Mouse (Mus musculus) hindlimb bud, embryonic 11.5 days (tissue): Measurements from ENCODE around the gene Smyd3.
"Not testable (repeated sequence)": the region's sequence is repeated elsewhere in the genome, so short reads cannot be mapped to it uniquely, and the experiment has no call there.

Experiments used
- DNase-seq: peaks from one replicate; pipeline ENCODE4 v3.0.0-alpha.2; 2012; ENCODE audit warnings: low read depth, low spot score; ENCODE audit errors: extremely low spot score

Smyd3 gene

GRCm38 (mm10) chr1:179295626-179296025 lies 222.2 kb downstream of the Smyd3 start:
- no peak for DNase-seq

- DNase-seq = no peak
Measured at GRCm38 (mm10) chr1:179293772-179294353, 224.0 kb downstream of the Smyd3 start.

- not testable (repeated sequence) for DNase-seq
Measured at GRCm38 (mm10) chr1:179290181-179290580, 227.7 kb downstream of the Smyd3 start.

- no peak for DNase-seq
Measured at GRCm38 (mm10) chr1:179289744-179290143, 228.1 kb downstream of the Smyd3 start.

GRCm38 (mm10) chr1:179286748-179287147 lies 231.1 kb downstream of the Smyd3 start:
- DNase-seq = no peak

GRCm38 (mm10) chr1:179282821-179283220 lies 235.0 kb downstream of the Smyd3 start:
- no peak for DNase-seq

GRCm38 (mm10) chr1:179281401-179282121 lies 236.3 kb downstream of the Smyd3 start:
- DNase-seq = no peak

- DNase-seq = no peak
Measured at GRCm38 (mm10) chr1:179279116-179279515, 238.7 kb downstream of the Smyd3 start.

GRCm38 (mm10) chr1:179277346-179277745 lies 240.5 kb downstream of the Smyd3 start:
- no peak for DNase-seq

GRCm38 (mm10) chr1:179276866-179277265 lies 241.0 kb downstream of the Smyd3 start:
- no peak for DNase-seq

GRCm38 (mm10) chr1:179272926-179273325 lies 244.9 kb downstream of the Smyd3 start:
- DNase-seq = no peak

GRCm38 (mm10) chr1:179272351-179272750 lies 245.5 kb downstream of the Smyd3 start:
- DNase-seq = no peak

- DNase-seq = no peak
Measured at GRCm38 (mm10) chr1:179266936-179267335, 250.9 kb downstream of the Smyd3 start.

- no peak for DNase-seq
Measured at GRCm38 (mm10) chr1:179261496-179261966, 256.3 kb downstream of the Smyd3 start.

GRCm38 (mm10) chr1:179255826-179256512 lies 261.9 kb downstream of the Smyd3 start:
- DNase-seq = no peak

- no peak for DNase-seq
Measured at GRCm38 (mm10) chr1:179254531-179254930, 263.3 kb downstream of the Smyd3 start.

GRCm38 (mm10) chr1:179252611-179253010 lies 265.2 kb downstream of the Smyd3 start:
- DNase-seq = no peak

GRCm38 (mm10) chr1:179250388-179250787 lies 267.5 kb downstream of the Smyd3 start:
- no peak for DNase-seq

GRCm38 (mm10) chr1:179243554-179243953 lies 274.3 kb downstream of the Smyd3 start:
- DNase-seq = no peak

- DNase-seq = no peak
Measured at GRCm38 (mm10) chr1:179240663-179241279, 277.1 kb downstream of the Smyd3 start.

GRCm38 (mm10) chr1:179238639-179239038 lies 279.2 kb downstream of the Smyd3 start:
- no peak for DNase-seq
